Mouse (Mus musculus) CH12F3 (cell line): Measurements from ENCODE around the gene Rcsd1.

ENCODE experiments used
- in situ Hi-C: fragments of 300-500 bp; cut with MboI; formaldehyde crosslinking; loops from 2 replicates; pipeline ENCODE4 v1.14.3; 2020; ENCODE audit warnings: low sequenced_read_pairs

Rcsd1 gene

GRCm38 (mm10) chr1:165709629-165710256, at the start of gene Rcsd1:
TSS of gene Rcsd1 (minus strand) at chr1:165709757.
- in situ Hi-C loops: no loop called here

DNA sequence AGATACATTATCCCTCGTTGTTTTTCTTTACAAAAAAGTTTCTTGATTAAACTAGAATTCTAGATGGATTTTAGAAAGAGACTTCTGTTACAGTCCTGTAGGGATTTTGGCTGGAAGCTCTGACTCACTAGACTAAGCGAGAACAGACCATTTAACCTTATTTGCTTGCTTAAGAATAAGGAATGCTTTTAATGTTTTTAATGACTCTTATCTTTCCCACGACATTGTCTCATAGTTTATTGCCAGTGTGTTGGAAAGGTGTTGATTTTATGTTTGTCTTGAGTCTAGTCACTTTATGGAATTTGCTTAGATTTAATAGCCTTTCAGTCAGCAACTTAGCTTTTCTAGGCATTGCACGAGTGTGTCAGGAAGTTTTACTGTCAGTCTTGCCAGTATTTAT, 45.6 kb upstream of the Rcsd1 start:
- in situ Hi-C loops: no loop called here

GRCm38 (mm10) chr1:165754205-165754604, 44.6 kb upstream of the Rcsd1 start:
- in situ Hi-C loops: no loop called here

- in situ Hi-C loops: no loop called here
Observed at GRCm38 (mm10) chr1:165751838-165752237, 42.3 kb upstream of the Rcsd1 start.

DNA sequence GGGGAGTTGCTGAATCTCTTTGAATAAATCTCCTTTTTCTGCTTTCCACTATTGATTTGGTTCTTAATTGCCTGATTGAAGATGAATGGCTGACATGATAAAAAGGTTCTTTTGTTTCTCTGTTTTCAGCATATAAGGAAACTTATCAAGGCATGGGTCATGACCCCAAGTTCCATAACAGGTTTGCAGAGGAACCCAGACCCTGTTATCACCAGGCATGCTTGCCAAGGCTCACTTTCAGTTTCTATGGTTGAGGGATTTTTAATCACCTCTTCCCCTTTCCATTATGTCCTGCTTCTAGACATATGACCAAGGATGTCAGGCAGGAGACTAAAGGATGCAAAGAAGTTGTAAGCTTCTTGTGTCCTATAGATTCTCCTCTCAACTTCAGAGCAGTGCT, 41.6 kb upstream of the Rcsd1 start:
- in situ Hi-C loops: no loop called here

DNA sequence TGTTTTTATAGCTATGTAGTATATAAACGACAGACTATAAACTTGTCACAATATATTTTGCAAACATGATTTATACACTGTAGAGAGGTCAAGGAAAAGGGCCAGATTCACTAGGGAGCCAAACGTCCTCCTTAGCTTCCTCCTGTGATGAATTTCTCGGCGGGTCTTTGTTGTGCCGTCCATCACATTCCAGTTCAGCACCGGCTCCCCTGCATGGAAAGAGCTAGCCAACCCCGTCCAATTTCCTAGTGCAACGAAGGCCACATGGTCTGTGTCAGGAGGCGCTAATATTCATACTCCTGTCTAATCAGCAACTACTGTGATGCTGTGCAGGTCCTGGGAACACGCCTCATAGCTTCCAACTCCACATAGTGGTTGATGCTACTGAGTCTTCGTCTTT, 38.5 kb upstream of the Rcsd1 start:
- in situ Hi-C loops: no loop called here

GRCm38 (mm10) chr1:165741989-165742388, 32.4 kb upstream of the Rcsd1 start:
- in situ Hi-C loops: no loop called here

GRCm38 (mm10) chr1:165738985-165739384, 29.4 kb upstream of the Rcsd1 start:
- in situ Hi-C loops: loop anchor here (5.0 to 10.0 kb wide), 2 partner anchors 82 to 154 kb away; no protein-coding TSS in a partner anchor

DNA sequence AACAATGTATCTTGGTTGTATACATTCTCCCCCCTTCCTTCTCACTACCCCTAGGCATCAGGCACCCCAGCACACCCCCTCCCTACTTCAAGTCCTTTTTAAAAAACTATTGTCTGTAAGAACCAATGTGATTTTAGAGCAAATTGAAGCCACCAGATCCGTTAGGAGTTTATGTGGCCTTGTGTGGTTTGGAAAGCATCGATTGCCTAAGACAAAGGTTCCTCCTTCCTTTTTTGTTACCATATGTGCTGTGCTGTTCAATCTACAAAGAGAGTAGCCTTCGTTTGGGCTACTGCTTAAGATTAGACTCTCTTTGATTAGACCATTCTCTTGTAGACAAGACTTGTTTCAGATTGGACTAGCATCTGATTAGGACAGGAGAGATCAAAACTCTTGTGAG, 28.3 kb upstream of the Rcsd1 start:
- in situ Hi-C loops: loop anchor here (5.0 to 10.0 kb wide), 2 partner anchors 81 to 153 kb away; no protein-coding TSS in a partner anchor

DNA sequence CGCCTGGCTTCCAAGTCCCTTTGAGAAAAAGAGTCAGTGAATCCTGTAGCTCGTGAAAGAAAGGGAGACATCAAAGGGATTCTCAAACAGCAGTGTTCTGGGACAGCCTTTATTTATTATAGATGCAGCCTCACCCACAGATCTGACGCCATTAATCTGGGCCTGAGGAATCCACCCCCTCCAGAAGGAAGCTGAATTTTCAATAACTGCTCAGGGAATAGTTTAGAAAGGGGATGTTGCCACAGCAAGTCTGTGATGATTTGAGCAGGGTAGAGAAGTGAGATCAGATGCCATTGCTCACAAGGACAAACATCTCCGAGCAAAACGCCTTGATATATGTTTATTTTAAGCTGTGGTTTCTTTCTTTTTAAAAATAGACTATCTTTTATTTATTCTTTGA, 27.9 kb upstream of the Rcsd1 start:
- in situ Hi-C loops: loop anchor here (5.0 to 10.0 kb wide), 2 partner anchors 80 to 153 kb away; no protein-coding TSS in a partner anchor

- in situ Hi-C loops: loop anchor here (5.0 to 10.0 kb wide), 2 partner anchors 79 to 151 kb away; no protein-coding TSS in a partner anchor
Observed at GRCm38 (mm10) chr1:165735826-165736818, 26.6 kb upstream of the Rcsd1 start.

DNA sequence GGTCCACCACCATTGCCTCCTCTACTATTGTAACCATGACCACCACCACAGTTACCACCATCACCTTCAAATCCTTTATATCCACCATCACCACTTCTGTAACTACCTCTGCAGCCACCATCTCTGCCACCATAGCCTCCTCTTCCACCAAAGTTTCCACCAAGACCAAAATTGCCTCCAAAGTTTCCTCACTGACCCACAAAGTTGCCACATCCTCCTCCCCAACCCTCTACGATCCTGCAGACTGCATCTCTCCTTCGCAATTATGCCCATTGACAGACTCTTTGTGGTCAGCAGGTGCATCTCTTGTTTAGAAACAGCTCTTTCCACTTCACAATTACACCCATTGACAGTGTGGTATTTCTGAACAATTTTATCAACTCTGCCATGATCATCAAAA, 25.3 kb upstream of the Rcsd1 start:
- in situ Hi-C loops: loop anchor here (5.0 to 10.0 kb wide), 2 partner anchors 78 to 150 kb away; no protein-coding TSS in a partner anchor

DNA sequence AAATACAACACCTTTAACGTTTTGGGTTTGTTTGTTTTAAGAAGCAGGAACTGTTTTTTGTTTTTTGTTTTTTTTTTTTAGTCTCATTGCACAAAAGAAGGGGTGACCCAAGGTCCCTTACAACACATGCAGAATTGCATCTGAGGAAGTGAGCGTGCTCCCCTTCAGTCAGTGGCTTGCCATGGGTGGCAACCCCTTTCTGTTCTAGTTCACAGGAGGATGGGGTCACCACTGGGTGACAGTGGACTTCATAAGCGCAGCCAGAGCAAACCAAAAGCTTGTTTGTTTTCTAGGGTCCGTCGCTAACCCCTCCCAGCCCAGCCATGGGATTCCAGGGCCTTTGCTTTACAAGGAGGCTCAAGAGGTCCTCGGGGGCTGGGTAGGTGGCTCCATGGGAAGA, 22.0 kb upstream of the Rcsd1 start:
- in situ Hi-C loops: loop anchor here (10.0 kb wide), 1 partner anchor 147 kb away; no protein-coding TSS in a partner anchor

DNA sequence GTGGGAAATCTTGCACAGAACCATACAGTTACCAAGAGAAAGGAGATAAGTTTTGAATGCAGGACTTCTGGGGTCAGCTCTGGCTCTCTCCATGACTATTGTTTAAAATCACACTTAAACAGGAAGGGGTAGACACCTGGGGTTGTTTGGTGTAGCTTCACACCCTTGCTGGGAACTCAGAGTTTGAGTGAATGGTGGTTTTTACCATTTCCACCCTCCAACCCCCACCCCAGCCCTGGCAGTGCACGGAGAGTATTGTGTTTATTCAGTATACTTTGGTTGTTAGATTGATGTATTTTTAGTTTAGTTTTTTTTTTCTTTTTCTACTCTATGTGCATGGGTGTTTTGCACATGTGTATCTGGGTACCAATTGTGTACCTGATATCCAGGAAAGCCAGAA, 20.6 kb upstream of the Rcsd1 start:
- in situ Hi-C loops: loop anchor here (10.0 kb wide), 1 partner anchor 145 kb away; no protein-coding TSS in a partner anchor

- in situ Hi-C loops: no loop called here
Observed at GRCm38 (mm10) chr1:165728057-165728639, 18.6 kb upstream of the Rcsd1 start.

DNA sequence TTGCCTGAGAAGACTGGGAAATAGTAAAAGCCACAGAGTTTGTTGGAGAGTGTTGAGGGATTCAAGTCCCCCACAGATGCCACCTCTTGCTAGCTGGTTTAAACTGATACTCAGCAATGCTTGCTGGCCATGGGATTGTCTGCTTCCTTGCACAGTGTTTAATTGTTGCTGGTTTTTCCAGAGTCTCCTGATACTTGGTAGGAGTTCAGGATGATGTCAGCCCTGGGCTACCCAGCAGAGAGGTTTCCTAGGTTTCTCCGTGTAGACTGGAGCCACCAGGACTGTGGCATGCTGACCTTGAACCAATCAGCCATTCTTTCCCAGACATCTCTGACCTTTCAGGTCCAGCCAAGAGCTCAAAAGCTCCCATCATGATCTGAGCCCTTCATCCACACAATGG, 17.4 kb upstream of the Rcsd1 start:
- in situ Hi-C loops: no loop called here

- in situ Hi-C loops: no loop called here
Observed at GRCm38 (mm10) chr1:165725039-165725644, 15.6 kb upstream of the Rcsd1 start.

GRCm38 (mm10) chr1:165724219-165725033, 14.9 kb upstream of the Rcsd1 start:
- in situ Hi-C loops: no loop called here

DNA sequence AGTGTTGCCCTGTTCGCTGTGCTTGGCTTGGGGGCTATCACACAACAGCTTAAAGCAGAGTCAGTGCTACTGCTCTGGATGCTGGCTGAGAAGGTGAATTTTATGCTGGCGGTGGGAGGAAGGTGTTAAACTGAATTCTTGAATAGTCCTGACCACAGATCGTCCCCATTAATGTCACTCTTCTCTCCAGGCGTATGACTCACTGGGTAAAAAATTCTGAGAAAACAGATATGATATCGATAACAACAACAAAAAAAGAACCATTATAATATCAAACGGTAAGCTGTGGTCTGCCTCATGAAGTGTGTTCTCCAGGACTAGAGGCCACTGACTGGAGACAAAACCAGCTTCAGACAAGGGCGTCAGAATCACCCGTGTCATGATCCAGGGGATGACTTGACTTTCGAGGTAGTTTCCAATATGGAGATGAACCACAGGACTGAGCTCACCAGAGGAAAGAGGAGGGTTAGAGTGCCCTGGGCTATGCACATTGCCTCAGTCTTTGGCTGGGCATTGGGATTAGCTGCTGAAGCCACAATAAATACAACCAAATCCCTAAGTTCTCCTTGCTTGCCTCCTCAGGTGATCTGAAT, 13.1 kb upstream of the Rcsd1 start:
- in situ Hi-C loops: no loop called here
